Mouse (Mus musculus) 3T3-L1 (cell line): ENCODE measurements around the gene 1700020D05Rik.
"Not testable (repeated sequence)": the region's sequence is repeated elsewhere in the genome, so short reads cannot be mapped to it uniquely, and the experiment has no call there.

ENCODE experiments used
- DNase-seq: peaks from one replicate; pipeline ENCODE4 v3.0.0-alpha.2; 2015; ENCODE audit warnings: low read depth, low spot score

1700020D05Rik gene

DNA sequence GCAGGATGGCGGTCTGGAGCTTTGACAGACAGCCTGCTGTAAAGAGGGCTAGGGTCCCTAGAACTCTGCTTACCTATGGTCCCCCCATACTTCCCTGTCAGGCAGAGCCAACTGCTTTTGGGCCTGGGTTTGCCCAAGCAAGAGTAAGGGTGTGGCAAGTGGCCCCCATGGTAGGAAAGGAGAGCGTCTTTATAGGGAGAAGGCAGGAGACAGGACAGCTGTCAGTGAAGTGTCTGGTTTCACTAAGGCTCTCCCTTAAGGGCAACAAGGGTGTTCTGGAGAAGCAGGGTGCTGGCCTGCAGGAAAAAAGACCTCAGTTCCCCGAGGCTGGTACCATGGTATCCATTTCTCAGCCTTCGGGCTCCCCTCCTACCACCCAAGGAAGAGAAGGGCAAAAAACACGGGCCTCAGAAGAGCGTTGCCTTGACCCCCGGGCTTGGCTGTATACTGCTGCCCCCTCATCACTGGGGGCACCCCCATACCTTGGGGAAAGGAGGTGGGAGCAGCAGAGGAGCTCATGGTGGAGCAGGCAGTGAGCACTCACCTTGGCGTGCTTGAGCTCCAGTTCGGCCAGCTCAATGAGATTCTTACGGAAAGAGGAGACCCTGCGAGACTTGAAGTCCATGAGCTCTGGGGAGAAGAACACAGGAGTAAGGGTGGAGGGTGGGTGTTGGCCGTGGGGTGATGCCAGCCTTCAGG lies 8.1 kb downstream of the 1700020D05Rik start:
- DNase-seq = no peak

GRCm38 (mm10) chr19:5494314-5494713 lies 9.3 kb downstream of the 1700020D05Rik start:
- DNase-seq = no peak

DNA sequence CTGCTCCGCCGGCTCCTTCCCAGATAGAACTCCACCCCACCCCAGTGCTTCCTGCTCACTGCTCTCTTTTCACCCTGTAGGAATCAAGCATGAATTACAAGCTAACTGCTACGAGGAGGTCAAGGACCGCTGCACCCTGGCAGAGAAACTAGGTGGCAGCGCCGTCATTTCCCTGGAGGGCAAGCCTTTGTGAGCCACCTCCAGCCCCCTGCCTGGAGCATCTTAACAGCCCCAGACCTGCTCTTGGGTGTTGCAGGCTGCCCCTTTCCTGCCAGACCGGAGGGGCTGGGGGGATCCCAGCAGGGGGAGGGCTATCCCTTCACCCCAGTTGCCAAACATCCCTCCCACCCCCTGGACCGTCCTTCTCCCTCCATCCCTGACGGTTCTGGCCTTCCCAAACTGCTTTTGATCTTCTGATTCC lies 10.3 kb downstream of the 1700020D05Rik start:
- DNase-seq = not testable (repeated sequence)

DNA sequence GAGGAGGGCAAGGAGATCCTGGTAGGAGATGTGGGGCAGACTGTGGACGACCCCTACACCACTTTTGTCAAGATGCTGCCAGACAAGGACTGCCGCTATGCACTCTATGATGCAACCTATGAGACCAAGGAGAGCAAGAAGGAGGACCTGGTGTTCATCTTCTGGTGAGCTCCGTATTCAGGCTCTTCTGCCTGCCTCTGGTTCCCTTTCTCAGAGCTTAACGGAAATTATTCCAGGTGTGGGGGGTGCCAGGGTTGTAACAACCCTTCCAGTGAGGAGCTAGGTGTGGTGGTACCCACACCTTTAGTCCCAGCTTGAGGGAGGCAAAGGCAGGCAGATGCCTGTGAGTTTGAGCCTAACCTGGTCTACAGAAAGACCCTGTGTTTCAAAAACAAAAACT lies 10.9 kb downstream of the 1700020D05Rik start:
- no peak for DNase-seq

DNA sequence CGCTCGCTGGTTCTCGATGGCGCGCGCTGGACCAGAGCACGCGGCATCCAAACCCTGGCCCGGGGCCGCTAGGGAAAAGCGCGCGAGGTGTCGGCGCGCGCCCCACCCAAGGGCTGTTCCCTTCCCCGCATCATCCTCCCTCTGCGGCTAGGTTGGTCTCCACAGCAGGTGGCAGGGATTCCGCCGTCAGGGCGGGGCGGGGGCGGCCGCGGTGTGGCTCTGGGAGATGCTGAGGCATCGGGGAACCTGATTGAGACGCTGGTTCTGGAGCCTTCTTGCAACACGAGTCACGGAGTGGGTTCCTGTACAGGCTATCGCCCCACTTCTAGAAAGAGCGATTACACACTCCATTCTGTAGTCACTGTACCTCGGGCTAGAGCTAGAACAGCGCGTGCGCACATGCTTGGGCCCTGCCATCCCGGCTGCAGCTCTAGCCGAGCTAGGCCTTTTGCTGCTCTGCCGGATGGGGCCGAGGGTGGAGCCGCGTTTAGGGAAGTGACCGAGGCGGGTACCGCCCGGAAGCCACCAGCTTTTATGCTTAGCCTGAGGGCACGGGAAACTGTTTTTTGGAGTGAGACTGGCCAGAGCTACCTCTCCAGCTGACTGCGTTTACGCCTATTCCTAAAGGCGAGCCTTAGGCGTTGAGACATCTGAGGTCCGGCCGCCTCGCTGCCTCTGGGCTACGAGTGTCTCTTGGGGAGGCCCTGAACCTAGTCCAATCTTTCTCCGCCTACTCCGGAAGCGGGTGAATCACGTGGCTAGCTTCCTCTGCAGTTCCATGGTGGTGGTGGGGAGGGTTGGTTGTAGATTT lies 12.5 kb downstream of the 1700020D05Rik start:
- peak; percentile 95 for DNase-seq

DNA sequence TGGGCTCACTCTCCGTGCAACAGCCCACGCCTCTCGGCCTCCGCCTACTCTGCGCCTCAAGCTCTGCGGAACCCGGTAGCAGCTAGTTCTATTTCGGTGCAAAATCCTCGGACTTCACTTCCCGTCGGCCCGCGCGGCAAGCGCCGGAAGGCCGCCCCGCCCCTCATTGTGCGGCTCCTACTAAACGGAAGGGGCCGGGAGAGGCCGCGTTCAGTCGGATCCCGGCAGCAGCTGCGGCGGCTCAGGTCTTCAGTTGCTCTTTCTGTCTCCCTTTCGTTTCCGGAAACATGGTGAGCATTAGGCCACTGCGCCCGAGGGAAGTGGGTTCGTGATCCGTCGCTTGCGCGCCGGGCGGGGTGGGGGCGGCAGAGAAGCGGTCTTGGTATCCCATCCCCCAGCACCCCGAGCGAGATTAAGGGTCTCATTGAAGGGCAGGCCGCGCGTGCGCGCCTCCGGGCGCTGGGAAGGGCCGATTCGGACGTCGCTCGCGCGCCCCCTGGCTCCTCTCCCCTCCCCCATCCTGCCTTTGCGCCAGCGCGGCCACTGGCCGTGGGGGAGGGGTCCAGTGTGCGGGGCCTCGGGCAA lies 13.2 kb downstream of the 1700020D05Rik start, which contains the start of gene Cfl1:
Cfl1 (plus strand) TSS at position 143 of the 585 bp plus-strand sequence.
- peak; percentile 98 for DNase-seq

DNA sequence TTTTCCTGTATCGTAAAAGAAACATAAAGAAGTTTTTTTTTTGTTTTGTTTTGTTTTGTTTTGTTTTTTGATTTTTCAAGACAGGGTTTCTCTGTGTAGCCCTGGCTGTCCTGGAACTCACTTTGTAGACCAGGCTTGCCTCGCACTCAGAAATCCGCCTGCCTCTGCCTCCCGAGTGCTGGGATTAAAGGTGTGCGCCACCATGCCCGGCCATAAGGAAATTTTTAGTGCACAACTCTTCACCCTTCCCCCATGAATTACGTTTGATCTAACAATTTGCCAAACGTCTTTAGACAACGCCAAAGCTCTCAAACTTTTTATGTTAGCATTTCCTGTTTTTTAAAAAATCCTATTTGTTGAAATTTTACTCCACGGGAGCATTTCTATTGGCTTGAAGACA lies 13.9 kb downstream of the 1700020D05Rik start:
- DNase-seq = not testable (repeated sequence)

DNA sequence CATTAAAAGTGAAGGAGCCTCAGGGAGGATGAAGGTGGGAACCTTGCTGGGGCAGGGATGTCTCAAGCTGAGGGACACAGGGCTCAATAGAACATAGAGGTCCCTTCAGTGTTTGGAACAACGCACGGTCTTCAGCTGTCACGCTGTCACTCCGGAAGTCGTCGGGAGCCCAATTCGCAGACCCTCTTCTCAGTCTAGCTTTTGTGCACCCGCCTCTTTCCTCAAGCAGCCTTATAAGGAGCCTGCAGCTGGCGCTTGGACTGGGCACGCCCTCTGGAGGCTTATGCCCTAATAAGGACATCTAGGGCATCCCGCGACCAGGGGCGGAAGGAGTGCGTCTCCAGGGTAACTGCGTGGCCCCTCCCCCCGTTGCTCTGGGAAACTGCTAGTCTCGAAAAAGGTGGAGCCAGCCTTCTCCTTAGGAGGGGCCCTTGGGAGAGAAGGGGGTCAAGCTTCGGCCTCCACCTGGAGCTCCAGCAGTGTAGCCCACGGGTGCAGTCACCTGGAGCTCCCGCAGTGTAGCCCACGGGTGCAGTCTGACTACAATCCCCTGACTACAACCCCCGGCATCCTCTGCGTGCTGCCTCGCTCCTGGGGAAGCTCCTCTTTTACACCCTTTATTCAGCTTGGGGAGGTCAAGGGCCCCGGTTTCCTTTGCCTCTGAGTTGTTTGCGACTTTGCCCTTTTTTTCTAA lies 14.6 kb downstream of the 1700020D05Rik start:
- DNase-seq = peak; percentile 99

DNA sequence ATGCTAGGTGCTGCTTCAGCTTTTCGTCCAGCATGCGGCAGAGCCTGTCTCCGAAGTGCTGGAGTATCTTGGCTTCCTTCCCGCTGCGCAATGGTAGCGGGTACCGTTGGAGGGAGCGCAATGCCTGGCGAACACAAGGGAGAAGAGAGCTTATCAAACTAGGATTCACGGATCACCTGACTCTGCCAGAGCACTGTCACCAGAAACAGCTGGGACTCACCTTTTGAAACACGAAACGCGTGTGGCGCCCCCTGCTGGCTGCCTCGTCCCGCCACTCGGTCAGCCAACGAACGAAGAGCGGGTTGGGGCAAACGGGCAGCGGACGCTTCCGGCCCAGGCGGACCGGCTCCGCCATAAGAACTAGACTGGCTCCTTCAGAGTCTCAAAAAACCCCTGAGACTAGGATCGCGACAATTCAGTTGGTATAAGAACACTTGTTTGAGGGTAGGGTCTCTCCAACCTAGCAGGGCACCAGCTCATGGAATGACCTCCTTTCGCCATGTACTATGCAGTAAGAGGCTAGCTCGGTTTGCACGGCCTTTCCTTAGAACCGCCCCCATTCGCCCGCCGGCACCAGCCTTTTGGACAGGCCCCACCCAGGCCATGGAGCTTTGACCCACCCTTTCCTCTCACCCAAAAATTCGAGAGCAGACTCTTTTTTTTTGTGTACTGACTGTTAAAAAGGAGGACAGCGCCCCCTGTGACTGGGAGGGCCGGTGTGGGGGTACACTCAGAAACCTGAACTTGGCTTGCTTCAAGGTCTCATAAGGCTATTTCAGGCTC lies 15.6 kb downstream of the 1700020D05Rik start, which contains the start of gene Mus81:
Mus81 (minus strand) TSS at position 635 of the 783 bp plus-strand sequence.
- peak; percentile 99 for DNase-seq

DNA sequence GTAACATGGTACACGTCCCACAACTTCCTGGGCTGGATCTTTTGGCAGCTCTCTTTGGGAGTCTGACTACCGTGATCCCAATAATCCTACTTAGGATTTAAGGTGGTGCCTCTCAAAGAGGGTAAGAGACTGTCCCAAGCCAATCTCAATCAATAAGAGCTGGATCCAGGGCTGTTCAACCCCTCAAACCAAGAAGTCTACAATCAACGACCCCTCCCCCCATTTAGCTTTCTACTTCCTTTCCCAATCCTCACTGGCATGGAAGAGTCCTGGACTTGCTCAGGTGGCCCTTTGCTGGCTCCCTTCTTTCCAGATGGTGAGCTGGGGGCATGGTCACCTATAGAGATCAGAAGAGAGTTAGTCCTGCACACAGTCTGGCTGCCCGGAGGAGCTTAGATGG lies 16.8 kb downstream of the 1700020D05Rik start:
- no peak for DNase-seq

GRCm38 (mm10) chr19:5486286-5486685 lies 17.3 kb downstream of the 1700020D05Rik start:
- DNase-seq = no peak

- DNase-seq = no peak
Observed at GRCm38 (mm10) chr19:5485821-5486220, 17.8 kb downstream of the 1700020D05Rik start.

DNA sequence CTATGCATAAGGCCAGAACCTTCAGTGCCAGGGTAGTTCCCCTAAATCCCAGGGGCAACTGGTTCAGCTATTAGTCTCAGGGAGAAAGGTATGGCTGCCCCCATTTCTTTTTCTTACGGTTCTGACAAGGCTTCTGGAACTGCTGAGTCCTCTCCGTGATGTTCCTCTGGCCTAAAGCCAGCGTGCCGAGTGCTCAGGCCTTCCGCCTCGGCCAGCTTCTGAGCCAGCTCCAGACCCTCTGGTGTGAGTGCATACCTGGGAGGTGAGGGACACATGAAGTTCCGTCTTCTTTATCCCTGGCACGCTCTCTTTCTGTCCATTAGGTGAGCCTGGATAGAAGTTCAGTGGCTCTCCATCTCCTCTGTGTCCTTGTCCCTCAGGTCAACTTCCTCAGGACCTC lies 18.2 kb downstream of the 1700020D05Rik start:
- no peak for DNase-seq

- DNase-seq = no peak
Observed at GRCm38 (mm10) chr19:5484496-5484895, 19.1 kb downstream of the 1700020D05Rik start.

DNA sequence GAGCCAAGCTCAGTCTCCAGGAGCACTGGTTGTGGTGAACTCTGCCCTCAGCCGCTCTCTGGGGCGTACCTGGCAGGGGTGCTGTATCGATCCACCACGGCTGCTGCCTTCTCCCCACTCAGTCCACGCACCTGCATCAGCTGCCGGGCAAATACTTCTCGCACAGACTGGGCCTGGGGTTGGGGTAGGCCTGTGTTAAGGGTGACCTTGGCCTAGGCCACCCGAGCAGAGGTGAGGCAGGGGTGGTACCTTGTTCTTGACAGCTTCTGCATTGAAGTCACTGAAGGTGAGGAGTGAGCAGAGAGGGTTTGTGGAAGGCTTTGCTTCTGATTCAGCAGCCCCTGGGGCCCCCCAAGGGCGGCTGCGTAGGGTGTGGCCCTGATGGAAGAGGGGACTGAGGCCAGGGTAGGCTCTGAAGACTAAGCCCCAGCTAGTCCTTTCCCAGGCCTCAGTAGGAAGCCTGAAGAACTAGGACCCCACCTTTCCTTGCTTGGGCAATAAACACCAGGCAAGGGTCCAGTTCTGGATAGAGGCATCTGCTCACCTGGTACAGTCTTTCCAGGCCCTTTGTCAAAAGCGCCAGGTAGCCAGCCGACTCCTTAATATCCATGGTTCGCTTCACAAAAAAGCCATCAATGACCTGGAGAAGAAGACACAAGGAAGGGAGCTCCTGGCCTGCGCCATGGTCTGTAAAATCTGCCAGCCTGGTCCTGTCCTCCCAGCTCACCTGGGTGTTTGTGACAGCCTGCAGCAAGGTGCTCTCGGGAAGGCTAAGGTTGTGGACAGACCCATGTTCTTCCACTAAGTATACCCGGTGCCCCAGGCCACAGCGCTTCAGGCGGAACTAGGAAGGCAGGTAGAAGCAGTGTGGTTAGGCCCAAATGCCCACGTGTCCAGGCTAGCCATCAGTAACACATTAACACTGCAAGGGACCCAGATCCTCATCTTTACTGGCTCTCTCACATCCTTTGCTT lies 19.9 kb downstream of the 1700020D05Rik start:
- DNase-seq = no peak

DNA sequence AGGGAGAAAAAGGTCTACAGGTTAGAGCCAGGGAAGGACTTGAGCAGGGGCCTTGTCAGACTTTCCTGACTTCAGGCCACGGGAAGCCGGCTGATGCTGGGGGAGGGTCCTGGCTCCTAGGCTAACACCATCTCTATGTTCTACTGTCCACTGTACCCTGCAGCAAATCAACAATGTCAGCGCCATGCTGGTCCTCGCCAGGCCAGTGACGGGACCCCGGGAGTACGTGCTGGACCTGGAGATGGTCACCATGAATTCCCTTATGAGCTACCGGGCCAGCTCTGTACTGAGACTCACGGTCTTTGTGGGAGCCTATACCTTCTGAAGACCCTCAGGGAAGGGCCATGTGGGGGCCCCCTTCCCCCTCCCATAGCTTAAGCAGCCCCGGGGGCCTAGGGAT lies 22.2 kb downstream of the 1700020D05Rik start:
- DNase-seq = no peak

DNA sequence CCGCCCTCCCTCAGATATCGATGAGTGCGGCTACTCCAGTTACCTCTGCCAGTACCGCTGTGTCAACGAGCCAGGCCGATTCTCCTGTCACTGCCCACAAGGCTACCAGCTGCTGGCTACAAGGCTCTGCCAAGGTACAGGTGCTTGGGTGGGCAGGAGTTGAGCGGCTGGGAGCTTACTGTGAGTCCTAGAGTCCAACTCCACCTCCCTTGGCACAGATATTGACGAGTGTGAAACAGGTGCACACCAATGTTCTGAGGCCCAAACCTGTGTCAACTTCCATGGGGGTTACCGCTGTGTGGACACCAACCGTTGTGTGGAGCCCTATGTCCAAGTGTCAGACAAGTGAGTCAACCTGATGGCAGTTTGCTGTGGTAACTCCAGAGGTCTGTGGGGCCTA lies 23.6 kb downstream of the 1700020D05Rik start:
- no peak for DNase-seq

- no peak for DNase-seq
Observed at GRCm38 (mm10) chr19:5477668-5478300, 25.8 kb downstream of the 1700020D05Rik start.

GRCm38 (mm10) chr19:5477004-5477667 lies 26.5 kb downstream of the 1700020D05Rik start:
- no peak for DNase-seq
